Mouse (Mus musculus): ENCODE measurements around the gene Cox6b1.

DNA sequence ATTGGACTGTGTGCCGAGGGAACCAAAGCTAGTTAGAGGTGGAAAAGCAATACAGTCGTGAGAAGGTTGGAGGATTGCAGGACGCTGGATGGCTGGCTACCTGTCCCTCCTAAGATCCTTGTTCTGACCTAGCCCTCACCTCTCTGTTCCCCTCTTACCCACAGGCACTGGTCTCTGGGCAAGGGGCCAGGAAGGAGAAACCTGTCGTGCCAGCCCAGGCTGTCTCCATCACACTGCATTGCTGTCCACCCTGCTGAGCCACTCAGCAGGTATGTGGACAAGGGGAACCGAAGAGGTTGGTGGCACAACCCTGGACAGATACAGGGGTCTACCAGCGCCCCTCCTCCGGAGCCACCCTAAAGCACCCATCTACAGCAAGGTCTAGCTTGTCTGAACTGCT lies 25.3 kb downstream of the Cox6b1 start:
- TF ChIP-seq POLR2A (IDR thresholded peaks at IDR 0.05; ENCODE audit: low read depth, low read length), result no peak
- TF ChIP-seq CTCF (conservative IDR thresholded peaks at IDR 0.05; ENCODE audit: insufficient read depth, insufficient read length, low read depth, low read length), result no peak

Data from kidney, adult 2 months (tissue).